Mouse (Mus musculus) activated CD4-positive, CD25-positive, alpha-beta regulatory T cell (primary cell): ENCODE measurements around the gene Dnah7b. TPM values are rescaled to one million over a fixed set of nuclear protein-coding genes. Genes with fewer than 3 reads are reported as not detected.

Experiments
- polyA plus RNA-seq, 2 experiments: library from polyadenylated mRNA; unstranded; fragments of 100-300 nt; shearing (Covaris generic); gene quantifications; one replicate each; pipeline ENCODE4 v1.2.1; 2017

Dnah7b gene
- 1 to 10 TPM; 1.7 TPM for polyA plus RNA-seq

DNA sequence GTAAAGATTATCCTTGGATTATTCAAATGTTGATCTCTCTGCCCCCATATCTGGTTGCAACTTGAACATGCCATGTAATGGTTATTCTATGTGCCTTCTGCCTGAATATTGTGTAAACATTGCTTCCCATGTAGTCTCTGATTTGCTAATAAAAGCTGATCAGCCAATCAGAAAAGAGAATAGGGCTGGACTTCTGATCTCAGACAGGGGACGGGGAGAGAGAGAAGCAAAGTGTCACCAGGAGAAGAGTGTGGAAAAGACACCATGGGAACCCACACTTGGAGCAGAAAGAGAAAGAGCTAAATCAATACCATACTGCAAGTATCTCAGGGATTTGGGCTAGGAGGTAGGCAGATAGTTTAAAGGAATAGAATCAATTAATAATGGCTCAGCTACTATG, at the start of gene Dnah7b:
TSS of gene Dnah7b (plus strand) at position 301 of the 400 bp plus-strand sequence.

Other genes starting within 250 kb of the Dnah7b start
- gene Gm5269, start 176.0 kb upstream of the Dnah7b start, polyA plus RNA-seq: not detected
- gene Slc40a1, start 139.8 kb upstream of the Dnah7b start, polyA plus RNA-seq: 10 to 100 TPM in 1 of 2 experiments, 1 to 10 TPM in 1; 4.8 to 11.3 TPM